Mouse (Mus musculus) lung, postnatal 4 days (tissue): ENCODE measurements around the gene Nol4l.
A peak's percentile ranks its signal among the peaks of the same experiment; 100 is the strongest.

Source experiments
- DNase-seq, 2 experiments: peaks; one replicate each; pipeline ENCODE4 v3.0.0; 2021

Nol4l gene

DNA sequence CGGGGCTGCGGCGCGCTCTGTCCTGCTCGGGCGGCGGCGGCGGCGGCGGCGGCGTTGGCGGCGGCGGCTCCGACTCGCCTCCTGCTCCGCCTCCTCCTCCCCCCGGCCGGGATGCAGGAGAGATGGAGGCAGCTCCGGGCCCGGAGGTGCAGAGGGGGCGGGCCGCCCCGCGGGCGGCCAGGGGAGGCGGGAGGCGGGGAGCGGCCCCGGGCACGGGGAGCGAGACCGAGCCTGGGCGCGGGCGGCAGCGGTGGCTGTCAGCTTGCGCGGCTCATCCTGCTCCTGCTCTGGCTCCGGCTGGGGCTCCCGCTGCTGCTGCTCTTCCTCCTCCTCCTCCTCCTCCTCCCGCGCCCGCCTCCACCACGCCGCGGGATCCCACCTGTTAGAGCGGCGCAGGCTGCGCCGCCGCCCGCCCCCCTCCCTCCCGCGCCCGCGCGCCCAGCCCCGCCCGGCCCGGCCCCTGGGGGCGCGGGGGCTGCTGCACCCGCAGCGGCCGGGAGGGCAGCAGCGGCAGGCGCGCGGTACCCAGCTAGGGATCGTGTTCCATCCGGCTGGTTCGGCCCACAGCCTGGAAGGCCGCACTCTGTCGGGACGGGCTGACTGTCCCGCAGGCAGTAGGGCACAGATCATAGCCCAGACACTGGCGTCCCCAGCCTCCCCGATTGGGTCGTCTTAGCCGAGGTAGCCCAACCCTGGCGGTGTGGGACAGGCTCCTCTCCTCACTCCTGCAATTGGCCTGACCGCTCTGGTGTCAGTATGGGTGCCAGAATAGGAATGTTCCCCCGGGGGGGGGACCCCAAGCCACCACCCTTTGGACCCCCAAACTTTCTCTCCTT lies at the start of gene Nol4l:
Gene Nol4l, minus strand, starts transcription at position 41 of the 836 bp plus-strand sequence.
- peak; percentile 19 to 38 for DNase-seq

- DNase-seq: no peak
Observed at GRCm38 (mm10) chr2:153577122-153577521, 47.4 kb upstream of the Nol4l start.

GRCm38 (mm10) chr2:153576150-153576549 lies 46.4 kb upstream of the Nol4l start:
- no peak for DNase-seq

GRCm38 (mm10) chr2:153575554-153575953 lies 45.8 kb upstream of the Nol4l start:
- DNase-seq: no peak

- DNase-seq: no peak
Observed at GRCm38 (mm10) chr2:153573101-153573500, 43.3 kb upstream of the Nol4l start.

- DNase-seq: no peak
Observed at GRCm38 (mm10) chr2:153568541-153568940, 38.8 kb upstream of the Nol4l start.

DNA sequence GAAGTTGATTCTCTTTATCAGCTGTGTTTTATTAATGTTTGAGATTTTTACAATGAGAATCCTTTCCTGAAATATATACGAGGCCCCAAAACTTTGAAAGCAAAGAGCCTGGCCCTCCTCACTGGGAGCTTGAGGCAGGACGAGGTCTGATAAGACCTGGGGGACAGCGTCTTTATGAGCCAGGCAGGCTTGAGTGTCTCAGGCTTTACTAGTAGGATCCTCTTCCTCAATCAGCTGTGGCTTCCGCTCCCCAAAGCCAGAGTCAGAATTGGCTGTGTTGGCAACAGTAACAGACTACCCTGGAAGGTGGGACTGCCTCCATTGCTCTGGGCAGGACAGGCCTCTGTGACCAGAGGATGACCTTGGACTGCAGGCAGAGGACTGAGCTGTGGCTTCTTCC lies 38.2 kb upstream of the Nol4l start:
- no peak for DNase-seq

DNA sequence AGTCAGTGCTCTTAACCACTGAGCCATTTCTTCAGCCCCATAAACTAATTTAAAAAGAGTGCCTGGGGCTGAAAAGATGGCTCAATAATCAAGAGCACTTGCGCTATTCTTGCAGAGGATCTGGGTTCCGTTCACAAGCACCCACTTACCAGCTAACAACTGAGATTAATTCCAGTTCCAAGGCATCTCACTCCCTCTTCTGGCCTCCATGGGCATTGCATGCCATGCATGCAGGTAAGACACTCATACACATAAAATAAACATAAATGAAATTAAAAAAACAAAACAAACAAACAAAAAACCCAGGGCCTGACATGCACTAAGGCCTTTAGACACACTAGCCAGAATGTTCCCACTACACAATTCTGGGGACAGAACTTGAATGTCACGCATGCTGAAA lies 34.6 kb upstream of the Nol4l start:
- DNase-seq: no peak

DNA sequence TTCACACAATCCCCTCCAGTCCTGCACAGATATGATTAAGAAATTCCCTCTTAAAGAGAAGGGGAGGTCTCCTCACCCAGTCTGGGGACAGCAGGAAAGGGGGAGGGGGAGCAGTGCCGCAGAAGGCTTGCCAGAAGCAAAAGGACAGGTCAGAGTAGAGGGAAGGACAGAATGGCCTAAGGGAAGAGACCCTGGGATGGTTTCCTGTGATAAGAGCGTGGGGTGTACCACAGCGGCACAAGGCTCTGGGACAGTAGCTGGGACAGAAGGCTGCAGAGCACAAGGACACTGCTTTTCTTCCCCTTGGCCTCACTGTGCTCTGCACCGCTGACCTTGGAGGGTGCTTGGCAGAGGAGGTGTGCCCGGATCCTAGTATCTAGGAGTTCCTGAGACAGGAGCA lies 31.8 kb upstream of the Nol4l start:
- no peak for DNase-seq

DNA sequence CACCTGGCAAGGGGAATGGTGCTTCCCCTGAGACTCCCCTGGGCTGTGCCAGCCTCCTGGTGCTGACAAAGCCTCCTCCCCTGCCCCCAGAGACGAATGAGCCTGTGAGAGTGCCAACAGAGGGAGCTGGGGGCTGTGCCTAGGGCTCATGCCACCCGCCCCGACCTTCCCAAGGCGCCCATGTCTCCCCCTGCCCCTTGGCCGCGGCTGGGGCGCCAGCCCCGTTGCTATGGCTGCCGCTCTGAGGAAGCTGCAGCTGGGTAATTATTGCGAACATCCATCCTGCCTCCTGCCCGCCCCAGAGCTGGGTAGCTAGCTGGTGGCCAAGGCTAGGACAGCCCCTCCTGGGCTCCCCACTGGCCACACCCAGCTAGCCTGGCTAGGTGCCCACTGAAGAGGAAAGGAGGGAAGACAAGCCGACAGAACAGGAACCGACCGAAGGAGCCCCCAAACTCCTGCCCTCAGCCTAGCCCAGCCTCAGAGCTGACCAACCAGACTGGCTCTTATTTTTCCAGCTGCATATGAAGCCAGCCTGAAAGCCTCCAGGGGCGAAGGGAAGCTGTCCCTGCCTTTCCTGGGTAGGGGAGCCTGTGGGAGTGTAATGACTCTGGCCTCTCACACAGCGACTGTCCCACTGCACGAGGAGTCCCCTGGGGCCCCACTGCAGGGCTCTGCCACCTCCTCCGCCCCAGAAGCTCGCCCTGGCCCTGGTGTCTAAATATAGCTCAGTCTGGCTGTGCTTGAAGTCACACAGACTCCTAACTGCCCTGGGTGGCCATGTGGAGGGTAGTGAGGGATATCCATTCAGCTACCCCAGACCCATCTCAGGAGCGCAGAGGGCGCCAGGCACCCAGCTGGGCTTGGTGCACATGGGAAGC lies 31.1 kb upstream of the Nol4l start:
- DNase-seq: peak; percentile 59 to 73

DNA sequence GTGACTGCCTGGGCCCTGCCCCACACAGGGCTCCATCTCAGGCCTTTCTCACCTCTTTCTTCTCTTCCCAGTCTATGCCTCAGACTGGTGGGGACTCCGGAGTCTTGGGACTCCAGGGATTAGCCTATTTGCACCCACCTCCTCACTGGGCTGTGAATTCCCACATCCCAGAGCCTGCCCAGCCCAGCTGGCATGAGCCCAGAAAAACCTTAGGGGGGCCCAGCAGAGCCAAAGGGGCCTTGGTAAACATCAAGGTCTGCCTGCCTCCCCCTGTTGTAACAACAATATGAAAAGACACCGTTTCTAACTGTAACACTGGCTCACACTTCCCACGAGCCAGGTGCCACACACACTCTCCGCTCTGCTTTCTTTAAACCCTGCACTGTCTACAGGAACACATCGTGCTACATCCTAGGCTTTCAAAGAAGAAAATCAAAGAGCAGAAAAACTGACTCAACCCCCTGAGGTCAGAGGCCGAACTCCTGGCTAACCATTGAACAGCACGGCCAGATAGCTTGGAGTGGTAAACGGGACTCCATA lies 29.9 kb upstream of the Nol4l start:
- DNase-seq: no peak

DNA sequence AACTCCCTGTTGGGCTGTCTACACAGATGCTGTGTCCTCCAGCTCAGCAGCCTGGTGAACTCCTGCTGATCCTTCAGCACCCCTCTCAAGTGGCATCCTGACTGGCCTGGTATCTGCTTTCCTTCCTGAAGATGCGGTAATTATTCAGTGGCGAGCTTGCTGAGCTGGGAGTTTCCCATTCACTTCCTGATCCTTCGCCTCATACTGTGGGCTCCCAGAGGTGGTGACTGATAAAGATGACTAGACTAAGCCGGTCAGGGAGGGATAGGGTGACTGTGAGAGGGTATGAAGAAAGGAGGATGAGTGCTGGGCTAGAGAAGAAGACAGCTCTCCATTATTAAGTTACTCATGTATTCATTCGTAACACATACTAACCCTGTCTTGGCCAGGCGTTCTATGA lies 28.7 kb upstream of the Nol4l start:
- no peak for DNase-seq

DNA sequence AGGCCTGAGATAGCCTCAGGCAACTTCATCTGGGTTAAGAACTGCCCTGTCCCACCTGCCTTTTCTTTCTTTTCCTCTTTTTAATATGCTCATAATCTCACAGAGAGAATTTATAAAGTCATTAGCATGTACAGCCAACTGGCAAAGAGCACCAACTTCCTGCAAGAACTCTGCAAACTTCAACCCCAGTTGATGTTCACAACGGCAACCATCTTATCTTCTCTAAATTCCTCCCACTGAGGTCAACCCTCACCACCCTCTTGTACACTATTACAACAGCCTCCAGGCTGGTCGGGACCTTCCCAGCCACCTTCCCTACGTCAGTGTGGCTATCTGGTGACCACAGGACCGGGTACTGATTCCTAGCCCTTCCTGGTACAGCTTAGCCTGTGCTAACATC lies 27.5 kb upstream of the Nol4l start:
- no peak for DNase-seq

- DNase-seq: no peak
Observed at GRCm38 (mm10) chr2:153556208-153556607, 26.4 kb upstream of the Nol4l start.

DNA sequence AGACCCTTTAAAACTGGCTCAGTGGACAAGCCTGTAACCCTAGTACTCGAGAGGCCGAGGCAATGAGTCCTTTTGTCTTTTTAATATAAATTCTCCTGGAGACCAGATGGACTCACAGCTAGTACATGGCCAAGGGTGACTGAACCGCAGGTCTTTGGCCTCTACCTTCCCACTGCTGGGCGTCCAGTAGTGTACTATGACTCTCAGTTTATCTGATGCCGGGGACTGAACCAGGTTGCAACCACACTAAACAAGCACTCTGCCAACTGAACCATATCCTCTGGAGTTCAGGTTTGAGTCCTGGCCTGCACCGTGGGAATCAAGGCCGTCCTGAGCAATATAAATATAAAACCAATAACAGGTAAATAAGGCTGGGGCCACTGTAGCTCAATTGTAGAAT lies 24.8 kb upstream of the Nol4l start:
- DNase-seq: no peak

- DNase-seq: no peak
Observed at GRCm38 (mm10) chr2:153549486-153549885, 19.7 kb upstream of the Nol4l start.

DNA sequence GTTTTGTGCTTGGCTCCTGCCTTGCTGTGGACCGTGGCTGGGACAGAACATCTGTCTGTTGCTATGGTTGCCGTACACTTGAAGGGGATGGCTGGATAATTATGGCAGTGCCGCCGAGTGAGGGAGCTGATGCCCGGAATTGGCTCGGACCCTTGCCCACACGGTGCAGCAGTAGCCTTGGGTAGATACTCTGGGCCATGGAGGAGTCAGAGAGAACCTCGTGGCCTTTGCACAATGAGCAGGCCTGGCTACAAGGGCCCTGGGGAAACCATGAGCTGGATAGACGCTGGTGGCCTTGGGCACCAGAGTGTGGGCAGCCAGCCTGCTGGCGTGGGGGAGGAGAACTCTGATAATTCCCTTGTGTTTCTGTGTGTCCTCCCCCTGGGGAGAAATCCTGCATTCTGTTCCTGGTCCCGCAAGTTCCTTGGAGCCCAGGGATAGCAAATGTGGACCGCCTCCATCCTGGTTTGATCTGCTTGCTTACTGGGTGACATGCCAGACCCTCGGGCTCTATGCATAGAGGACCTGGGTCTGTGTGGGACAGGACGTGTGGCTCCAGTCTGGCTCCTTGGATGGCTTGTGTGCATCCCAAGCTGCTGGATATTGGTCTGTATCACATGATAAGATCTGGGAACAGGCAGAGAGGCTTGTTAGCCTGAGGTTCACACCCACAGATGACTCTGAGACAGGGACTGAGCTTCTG lies 18.6 kb upstream of the Nol4l start:
- no peak for DNase-seq

- no peak for DNase-seq
Observed at GRCm38 (mm10) chr2:153547633-153548032, 17.9 kb upstream of the Nol4l start.

DNA sequence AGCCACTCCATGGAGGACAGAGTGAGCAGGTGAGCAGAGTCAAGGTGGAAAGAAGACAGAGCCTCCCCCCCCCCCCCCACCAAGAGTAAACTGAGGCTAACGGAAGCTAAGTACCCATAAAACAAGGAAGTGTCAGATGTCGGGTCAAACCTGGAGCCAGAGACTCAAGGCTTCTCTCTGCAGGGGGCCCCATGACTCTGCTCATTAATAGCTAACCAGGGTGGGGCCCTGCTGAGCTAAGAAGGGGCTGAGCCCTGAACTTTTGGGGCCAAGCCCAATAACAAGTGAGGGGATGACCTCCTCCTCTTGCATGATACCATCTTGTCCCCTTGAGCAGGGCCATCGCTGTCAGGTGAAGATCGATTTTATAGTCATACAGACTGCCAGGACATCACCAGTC lies 17.2 kb upstream of the Nol4l start:
- DNase-seq: no peak

DNA sequence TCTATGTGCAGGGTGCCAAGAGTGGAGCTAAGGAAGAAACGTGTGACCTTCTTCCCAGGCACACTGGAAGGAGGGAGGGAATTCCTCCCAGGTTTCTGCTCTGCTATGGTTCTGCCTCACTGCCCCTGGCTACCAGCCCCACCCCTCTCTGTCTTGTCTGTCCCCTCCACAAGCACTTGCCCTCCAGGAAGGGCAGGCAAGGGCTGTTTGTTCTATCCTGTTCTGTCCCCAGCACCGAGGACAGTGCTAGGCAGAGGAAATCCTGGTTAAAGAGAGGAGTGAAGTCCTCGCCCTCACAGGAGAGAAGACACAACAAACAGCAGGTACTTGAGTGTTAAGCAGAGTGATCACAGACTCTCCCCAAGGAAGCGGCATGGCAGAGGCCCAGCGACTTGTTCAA lies 16.7 kb upstream of the Nol4l start:
- no peak for DNase-seq

DNA sequence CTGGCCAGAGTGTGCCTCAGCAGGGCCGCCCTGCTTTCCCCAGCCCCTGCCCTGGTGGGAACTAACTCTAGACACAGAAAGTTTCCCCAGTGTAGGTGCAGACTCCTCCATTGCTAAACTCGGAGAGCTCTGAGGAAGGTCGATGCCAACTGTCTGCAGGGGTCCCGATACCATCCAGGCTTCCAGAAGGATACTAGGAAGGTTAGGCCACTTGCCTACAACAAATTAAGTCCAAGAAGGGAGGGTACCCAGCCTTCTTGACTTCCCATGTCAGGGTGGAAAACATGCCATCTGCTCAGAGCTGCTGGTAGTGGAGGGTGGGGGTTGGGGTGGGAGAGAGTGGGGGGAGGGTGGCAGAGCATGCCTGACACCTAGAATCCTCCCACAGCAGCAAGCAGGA lies 15.0 kb upstream of the Nol4l start:
- no peak for DNase-seq

- DNase-seq: peak; percentile 56 to 65
Observed at GRCm38 (mm10) chr2:153543911-153544730, 14.3 kb upstream of the Nol4l start.
